Mouse (Mus musculus) embryo, embryonic 10.5 days (tissue): ENCODE results near the gene Dbp.
A peak's percentile ranks its signal among the peaks of the same experiment; 100 is the strongest.

Source experiments
- DNase-seq: peaks from one replicate; pipeline ENCODE4 v3.0.0-alpha.2; 2015; ENCODE audit warnings: low spot score

Dbp gene

DNA sequence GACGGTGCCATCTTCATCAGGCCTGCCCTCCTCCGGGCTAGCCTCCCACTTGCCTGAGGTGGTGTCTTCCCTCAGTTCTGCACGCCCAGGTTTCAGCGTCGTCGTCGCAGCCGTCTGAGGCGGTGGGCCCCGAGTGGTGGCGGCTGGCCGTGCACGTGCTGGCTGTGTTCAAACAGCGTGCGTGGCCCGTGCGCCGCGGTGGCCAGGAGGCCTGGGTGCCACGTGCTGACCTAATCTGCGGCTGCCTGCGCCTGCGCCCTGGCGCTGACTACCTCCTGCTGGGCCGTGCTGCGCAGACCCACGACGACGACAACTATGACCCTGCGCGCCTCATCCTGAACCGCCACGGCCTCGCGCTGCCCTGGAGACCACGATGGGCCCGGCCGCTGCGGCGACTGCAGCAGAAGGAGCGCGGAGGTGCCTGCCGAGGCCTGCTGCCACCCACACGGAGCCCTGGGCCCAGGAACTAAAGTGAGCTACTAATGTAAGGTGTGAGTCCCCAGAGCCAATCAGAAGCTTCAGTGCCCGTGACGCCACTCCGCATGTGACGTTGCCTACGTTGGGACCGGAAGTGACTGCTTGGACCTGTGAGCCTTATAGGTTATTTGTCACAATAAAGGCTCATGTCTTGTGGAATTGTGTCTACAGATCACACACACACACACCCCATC, 10.8 kb upstream of the Dbp start, which contains the start of gene Sec1:
Gene Sec1 (minus strand): TSS at position 482 of the 671 bp plus-strand sequence.
- DNase-seq = no peak

DNA sequence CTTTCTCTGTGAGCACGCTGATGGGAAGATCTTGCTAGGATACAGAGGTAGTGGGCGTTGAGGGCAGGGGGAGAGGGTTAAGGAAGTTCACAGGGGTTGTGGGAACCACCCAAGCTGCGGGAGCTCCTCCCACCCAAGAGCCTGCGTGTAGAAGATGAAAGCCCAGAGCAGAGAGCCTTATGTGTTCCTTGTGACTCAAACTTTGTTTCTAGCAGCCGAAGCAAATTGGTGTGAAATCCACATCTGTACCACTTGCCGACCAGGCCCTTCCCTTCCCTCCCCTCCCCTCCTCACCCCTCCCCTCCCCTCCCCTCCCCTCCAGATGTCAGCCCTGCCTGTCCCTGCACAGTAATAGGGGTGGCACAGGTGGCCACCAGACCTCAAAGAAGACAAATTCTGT, 9.8 kb upstream of the Dbp start:
- peak; percentile 64 for DNase-seq

DNA sequence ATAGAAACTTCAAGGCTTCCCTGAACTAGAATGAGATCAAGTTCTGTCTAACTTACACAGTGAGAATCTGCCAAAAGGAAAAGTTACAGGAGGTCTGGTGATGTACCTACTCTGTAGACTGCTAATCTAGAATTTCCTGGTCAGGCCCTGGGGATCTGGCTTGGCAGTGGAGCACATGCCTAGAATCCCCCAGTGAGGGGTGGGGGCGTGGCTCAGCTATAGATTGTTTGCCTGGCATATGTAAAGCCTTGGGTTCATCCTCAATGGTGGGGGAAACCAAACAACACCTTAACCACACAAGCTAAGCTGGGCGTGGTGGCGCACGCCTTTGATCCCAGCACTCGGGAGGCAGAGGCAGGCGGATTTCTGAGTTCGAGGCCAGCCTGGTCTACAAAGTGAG, 7.0 kb upstream of the Dbp start:
- DNase-seq = no peak

DNA sequence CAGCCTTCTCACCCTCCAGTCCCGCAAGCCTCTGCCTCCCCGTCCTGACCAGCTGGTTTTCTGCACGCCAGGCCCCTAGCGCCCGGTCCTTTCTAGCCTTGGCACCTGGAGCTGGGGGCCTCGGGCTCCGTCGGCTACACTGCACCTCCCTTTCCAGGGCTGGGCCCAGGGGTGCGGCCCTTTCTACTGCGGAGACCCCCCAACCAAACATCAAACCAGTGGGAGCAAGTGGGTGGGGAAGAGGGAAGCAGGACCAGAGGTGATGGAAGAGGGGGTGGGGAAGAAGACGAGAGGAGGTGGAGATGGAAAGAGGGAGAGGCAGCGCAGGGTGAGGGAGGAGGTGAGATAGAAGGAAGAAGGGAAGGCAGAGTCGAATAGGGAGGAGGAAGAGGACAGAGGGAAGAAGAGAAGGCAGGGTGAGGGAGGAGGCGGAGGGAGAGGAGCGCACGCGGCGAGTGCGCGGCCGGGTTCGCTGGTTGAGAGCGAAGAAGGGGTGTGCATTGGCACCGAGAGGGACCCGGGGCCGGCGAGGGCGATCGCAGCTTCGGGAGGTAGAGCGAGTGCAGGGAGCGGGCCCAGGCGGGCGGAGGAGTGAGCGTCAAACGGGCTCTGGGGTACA, 5.3 kb upstream of the Dbp start, which contains the start of gene Car11:
Gene Car11 (plus strand): TSS at position 321 of the 619 bp plus-strand sequence.
- no peak for DNase-seq

DNA sequence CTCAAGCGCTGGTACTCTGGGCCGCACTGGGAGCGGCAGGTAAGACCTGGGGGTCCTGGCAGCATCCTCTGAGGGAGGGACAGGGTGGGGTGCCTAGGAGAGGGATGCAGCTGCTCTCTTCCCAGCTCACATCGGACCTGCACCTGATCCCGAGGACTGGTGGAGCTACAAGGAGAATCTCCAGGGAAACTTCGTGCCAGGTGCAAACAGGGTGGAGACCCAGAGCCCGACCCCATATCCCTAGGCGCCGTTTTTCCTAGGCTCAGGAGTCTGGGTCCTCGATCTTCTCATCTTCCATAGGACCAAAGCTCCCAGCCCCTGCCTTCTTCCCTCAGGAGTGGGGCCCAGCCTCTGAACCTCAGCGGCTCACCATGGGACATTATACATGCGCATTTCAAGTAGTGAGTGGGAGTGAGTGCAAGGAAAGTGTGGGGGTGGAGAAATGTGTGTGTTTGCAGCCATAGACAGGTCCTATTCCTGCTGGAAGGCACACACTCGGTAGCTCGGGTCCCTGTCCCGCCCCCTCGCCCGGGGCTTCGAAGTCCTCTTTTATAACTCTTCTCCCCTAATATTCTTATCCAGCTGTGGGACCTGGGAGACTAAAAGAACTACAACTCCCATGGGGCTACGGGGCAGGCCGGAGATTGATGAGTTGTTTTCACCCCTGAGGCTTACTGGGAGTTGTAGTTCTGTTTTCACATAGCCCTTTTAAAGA, 4.4 kb upstream of the Dbp start:
- DNase-seq = peak; percentile 93

DNA sequence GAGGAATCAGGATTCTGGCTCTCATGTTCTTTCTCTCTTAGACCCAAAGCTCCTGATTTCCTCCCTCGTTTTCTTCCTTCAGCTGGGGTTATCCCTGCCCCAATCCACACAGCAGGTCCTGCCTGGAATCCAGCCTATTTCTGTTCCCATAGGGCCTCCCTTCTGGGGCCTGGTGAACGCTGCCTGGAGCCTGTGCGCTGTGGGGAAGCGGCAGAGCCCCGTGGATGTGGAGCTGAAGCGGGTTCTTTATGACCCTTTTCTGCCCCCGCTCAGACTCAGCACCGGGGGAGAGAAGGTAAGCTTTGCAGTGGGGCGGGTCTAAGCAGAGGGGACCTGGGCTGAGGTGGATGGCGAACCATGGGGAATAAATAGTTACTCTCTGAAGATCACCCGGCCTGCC, 3.8 kb upstream of the Dbp start:
- DNase-seq = no peak

DNA sequence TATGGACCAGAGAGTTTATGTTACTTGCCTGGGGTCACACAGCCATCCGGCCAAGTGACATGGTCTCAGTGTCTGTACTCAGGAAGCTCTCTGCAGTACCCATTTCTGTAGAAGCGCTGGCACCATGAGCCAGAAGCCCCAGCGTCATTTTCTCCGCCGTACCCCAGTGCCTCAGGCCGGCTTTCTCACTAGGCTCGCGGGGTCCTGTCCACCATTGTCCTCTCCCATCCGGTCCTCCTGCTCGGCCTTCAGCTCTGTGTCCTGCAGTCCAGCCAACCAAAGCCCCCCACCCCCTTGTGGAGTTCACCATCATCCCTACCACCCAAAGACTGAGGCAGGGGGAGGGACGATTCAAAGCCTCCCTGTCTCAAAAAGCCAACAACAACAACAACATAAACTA, 3.3 kb upstream of the Dbp start:
- no peak for DNase-seq

DNA sequence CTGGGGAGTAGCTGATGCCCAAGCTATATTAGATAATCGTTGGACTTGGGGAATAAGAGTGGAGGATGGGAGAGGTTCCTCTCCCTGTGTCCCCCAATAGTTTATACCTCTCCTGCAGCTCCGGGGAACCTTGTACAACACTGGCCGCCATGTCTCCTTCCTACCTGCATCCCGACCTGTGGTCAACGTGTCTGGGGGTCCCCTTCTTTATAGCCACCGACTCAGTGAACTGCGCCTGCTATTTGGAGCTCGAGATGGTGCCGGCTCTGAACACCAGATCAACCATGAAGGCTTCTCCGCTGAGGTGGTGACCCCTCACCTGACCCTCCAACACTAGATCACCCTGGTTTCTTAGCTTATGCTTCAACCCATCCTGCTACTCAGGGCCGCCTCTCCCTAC, 2.6 kb upstream of the Dbp start:
- no peak for DNase-seq

DNA sequence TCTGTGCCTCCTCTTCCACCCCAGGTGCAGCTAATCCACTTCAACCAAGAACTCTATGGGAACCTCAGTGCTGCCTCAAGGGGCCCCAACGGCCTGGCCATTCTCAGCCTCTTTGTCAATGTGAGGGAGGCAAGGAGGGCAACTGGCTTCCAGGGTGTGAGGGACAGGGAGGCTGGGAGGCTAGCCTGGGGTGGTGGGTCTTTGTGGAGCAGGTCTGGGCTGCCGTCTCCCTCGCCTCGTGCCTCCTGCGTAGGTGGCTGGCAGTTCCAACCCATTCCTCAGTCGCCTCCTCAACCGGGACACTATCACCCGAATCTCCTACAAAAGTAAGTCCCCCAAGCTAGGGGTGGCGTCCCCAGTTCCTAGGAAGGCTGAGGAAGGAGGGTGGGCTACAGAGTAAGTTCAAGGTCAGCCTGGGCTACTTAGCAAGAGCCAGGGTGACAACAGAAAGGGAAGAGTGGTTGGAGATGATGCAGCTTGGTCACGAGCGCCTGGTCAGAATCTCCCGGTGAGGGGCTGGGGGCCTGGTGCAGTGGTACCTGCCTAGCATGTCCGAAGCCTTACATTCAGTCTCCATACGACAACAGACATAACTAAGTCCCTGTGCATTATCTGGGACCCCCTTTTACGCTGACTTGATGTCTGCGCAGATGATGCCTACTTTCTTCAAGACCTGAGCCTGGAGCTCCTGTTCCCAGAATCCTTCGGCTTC, 1.9 kb upstream of the Dbp start:
- no peak for DNase-seq

DNA sequence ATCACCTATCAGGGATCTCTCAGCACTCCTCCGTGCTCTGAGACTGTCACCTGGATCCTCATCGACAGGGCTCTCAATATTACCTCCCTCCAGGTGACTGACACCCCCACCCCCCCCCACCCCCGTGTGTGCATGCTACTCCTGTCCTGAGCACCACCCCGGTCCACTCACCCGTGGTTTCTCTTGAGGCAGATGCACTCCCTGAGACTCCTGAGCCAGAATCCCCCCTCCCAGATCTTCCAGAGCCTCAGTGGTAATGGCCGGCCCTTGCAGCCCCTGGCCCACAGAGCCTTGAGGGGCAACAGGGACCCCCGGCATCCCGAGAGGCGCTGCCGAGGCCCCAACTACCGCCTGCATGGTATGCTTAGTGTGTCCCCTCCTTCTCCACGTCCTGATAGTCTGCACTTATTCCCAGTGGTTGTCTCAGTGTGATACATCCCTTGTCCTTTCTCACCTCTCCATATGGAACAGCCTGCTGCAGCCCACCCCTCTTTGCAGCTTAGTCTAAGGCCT, 1.3 kb upstream of the Dbp start:
- no peak for DNase-seq

DNA sequence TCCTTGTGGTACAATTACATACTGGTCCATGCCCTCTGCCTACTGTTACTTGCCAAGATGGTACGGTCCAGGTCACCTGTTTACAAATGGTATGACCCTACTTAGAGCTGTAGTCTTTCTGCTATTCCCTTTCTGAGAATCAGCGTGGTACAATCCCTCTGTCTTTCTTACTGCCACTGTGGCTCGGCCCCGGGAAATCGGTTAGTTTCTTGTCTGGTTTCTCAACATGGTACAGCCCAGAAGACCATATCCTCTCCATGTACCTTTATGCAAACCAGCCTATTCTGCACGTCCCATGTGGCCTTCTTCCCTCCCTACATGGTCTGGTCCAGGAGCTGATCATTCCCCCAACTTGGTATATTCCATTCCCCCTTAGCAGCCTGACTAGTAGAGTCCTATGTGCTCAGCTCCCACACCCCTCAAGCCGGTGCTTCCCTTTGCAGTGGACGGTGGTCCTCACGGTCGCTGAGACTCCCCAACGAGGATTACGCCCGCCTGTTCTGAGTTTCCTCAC, 785 bp upstream of the Dbp start:
- DNase-seq = peak; percentile 88

DNA sequence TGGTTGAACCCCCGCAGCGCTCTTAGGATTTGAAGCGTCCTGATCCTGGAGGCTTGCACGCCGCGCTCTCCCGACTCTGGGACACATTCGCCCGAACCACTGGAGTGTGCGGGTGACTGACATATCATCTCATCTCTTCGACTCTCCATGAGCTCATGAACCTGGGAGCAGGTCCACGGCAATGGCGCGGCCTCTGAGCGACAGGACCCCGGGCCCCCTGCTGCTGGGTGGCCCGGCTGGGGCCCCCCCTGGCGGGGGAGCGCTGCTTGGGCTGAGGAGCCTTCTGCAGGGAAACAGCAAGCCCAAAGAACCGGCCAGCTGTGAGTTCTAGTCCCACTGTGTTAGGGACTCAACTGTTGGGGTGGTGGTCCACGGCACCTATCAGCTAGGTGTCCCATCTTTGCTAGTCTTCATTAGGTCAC, 566 bp downstream of the Dbp start:
- no peak for DNase-seq

DNA sequence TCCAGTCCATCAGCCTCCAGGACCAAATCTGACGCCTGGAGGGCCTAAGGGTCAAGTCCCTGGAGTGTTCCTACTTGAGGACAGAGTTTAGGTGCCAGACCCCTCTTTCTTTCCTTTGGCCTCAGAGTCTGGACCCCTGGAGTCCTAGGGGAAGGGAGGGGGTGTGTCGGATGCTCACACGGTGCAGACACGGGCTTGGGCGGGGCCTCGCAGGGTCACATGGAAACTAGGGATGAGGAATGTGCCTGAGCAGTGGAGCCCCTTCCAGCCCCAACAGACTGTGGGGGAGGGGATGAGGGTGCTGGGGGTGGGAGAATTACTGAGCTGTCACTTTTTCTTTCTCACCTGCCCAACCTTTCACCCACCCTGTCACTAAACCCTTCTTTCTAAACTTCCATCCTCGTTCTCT, 989 bp downstream of the Dbp start:
- DNase-seq = peak; percentile 80

DNA sequence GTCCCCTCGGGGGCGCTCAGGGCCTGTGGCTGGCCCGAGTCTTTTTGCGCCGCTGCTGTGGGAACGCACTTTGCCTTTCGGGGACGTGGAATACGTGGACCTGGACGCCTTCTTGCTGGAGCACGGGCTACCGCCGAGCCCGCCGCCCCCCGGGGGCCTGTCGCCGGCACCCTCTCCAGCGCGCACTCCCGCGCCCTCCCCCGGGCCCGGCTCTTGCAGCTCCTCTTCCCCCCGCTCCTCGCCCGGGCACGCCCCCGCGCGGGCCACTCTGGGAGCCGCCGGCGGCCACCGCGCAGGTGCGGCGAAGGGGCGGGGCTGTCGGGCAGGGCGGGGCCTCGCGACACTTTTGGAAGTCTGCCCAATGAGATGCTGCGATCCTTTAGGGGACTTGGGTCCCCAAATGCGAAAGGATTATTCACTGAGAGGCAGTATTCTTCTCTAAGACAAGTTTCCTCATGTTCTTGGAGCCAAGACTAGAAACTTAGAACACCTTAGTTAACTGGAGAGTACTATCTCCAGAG, 1.9 kb downstream of the Dbp start:
- peak; percentile 86 for DNase-seq

DNA sequence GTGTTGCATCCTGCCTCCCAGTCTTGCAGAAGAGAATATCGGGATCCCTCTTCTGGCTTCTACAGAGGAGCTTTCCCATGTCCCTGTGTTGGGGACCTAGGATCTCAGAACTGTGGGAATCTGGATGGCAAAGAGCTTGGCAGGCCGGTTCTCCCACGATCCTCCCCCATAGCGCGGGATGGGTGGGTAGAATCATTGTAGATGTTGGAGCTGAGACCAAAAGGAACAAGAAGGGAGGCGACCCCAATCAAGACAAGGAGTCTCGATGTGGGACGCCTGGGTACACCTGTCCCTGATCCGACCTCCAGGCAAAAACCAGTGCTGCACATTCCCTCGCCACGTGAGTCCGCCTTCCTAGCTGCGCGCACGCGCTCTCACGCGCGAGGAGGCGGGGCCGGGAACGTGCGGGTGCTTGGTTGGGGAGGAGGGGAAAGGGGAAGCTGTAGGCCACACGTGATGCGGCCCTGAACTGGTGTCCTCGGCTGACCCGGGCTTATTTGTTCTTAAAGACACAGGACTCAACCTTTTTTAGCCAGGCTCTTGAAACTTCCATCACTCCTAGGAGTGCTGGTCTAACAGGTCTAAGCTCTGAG, 2.6 kb downstream of the Dbp start:
- DNase-seq = peak; percentile 92

DNA sequence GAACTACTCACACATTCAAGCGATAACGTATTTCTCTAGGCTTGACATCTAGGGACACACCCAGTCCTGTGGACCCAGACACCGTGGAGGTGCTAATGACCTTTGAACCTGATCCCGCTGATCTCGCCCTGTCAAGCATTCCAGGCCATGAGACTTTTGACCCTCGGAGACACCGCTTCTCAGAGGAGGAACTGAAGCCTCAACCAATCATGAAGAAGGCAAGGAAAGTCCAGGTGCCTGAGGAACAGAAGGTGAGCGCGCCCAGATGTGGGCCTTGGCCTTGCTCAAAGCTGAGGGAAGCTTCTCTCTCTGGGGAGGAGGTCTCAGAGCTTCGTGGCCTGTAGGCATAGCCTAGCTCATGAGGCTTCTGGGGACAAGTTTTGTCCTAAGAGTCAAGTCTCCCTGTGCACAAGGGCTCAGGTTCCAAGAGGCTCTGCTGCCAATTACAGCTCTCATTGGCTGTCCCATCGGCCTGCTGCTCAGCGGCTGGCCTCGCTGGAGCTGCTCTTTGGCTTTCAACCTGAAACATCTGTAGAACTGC, 3.4 kb downstream of the Dbp start:
- no peak for DNase-seq

DNA sequence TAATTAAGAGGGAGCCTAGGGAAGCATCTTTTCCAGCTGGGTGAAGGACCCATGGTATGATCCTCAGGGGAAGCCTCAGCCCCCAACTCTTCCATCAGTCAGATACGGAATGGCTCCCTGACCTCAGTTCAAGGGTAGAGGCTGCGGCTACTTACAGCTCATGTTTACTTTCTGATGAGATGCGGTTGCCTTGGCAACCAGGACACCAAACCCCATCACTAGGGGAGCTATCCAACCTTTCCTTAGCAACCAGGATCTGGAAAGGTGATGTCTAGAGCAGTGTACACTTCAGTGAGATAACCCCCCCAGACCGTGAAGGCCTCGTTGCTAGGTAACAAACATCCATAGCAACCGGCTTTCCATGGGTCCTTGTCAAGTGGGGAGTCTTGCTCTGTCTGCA, 4.1 kb downstream of the Dbp start:
- peak; percentile 76 for DNase-seq

DNA sequence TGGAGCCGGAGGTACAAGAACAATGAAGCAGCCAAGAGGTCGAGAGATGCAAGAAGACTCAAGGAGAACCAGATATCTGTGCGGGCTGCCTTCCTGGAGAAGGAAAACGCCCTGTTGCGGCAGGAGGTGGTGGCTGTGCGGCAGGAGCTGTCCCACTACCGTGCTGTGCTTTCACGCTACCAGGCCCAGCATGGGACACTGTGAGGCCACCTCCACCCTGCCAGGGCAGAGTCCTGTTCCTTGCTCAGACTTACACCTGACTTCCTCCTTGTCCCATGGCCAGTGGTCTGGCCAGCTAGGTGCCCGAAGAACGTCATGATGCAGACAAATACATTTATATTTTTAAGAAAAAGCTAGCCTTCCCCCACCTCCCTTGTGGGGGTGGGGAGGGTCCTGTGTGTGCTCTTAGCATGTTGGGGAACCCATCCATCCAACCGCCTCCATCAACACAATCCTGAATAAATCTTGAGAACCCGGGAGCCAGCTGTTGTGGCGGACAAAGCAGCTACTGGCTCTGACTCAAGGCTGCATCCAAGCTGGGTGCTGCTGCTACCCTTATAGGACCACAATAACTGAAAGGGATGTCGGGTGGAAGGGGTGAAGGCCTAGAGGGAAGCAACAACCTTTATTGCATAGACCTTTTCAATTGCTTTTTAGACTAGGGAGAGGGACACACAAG, 4.9 kb downstream of the Dbp start:
- DNase-seq = no peak

DNA sequence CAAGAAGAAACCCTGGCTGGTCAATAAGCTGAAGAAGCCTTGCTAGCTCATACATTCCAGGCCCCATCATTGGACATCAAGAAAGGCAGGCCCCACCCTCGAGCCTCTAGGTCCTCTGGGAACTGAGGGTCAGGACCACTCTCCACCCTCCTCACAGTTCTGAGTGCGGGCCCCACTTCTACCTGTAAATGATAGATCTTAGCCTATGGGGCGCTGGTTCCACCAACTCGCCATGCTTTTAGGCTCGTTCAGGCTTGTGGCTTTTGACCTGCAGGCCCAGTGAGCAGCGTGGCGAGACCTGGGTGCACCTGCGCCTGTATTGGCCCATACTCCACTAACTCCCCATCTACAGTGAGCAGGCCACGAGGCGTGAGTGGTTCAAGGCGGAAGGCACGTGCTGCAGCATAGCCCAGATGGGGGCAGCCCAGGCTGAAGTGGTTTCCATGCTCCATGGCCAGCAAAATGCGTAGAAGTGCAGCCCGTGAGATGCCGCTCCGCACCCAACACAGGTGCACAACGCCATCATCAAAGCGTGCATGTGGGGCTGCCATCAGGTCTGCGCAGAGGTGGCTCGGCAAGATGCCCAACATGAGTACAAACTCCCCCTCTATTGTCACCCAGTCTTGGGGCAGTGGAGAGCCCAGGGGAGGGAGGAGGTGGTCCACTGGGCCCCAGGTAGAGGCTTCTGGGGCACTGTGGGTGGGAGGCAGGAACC, 5.7 kb downstream of the Dbp start:
- no peak for DNase-seq
